Mouse (Mus musculus) layer of hippocampus, adult 2 months (tissue): Measurements from ENCODE around the gene Dydc2. TPM values are rescaled to one million over a fixed set of nuclear protein-coding genes. Genes with fewer than 3 reads are reported as not detected.

Source experiments
- DNase-seq, 2 experiments: peaks; one replicate each; pipeline ENCODE4 v3.0.0; 2022; ENCODE audit warnings: low spot score in 2 of 2
- H3K27ac ChIP-seq: fragments of 200-600 bp; 2 replicates; pipeline ENCODE4 v1.8.1; 2022
- H3K4me3 ChIP-seq: fragments of 200-600 bp; 2 replicates; pipeline ENCODE4 v1.8.1; 2022; ENCODE audit warnings: mild to moderate bottlenecking
- CTCF ChIP-seq: fragments of 200-600 bp; conservative IDR thresholded peaks from 2 replicates; pipeline ENCODE4 v1.8.1; 2022; ENCODE audit warnings: antibody characterized with exemption, mild to moderate bottlenecking, moderate library complexity
- total RNA-seq, 2 experiments: library from RNA; stranded (reverse); gene quantifications; 2 replicates each; pipeline ENCODE4 v1.2.3; 2021

The Dydc2 gene
- total RNA-seq, 2 experiments from 2014 or later = 0.61 to 0.95 TPM

DNA sequence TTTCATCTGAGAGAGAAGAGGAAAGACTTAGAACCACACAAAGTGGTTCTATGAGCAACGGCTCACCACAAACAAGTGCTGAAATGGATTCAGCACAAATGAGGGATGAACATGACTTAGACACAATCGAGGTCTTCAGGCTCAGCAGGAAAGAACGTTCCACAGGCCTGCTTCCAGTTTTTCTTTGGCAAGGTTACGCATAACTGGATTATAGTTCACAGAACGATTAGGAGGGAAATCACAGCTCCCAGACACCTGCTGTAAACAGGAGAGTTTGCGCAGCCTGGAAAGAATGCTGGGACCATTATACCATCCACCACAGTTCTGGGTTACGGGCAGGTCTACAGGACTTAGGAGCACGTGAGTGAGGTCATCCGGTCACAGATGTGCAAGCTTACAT is 63.3 kb downstream of the Dydc2 start:
- no peak for DNase-seq
- TF ChIP-seq CTCF = no peak
- H3K4me3 ChIP-seq = no peak overlapping the region
- peak overlapping the region; percentile 79; the same call in 1 of the 2 replicates for H3K27ac ChIP-seq

- DNase-seq = peak in 1 of 2 experiments; percentile 27
- Histone ChIP-seq H3K27ac (peak overlapping the region; percentile 70), H3K4me3 (peak overlapping the region; percentile 10; the same call in 1 of the 2 replicates)
- no peak for TF ChIP-seq CTCF
Observed at GRCm38 (mm10) chr14:41004201-41005141, 64.5 kb downstream of the Dydc2 start.

DNA sequence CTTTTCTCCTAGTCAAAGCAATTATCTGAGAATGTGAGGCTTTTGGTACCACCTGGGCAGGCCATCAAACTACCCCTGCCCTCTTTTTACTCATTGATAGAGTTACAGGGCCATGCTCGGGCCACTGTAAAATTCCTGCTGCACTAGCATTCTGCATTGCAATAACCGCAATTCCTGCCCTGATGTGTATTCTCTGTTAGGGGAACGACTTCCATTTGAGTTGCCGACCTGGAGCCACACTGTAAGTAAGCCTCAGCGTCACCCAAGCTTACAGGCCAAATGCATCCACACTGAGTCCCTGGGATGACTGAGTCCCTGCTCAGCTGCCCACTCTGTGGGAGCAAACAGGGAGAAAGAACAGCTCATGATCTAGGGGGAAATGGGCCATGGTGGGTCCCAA is 67.4 kb downstream of the Dydc2 start:
- no peak for DNase-seq
- no peak for TF ChIP-seq CTCF
- no peak overlapping the region for H3K4me3 ChIP-seq
- H3K27ac ChIP-seq = no peak overlapping the region

- TF ChIP-seq CTCF = no peak
- DNase-seq = no peak
- no peak overlapping the region for H3K4me3 ChIP-seq
Observed at GRCm38 (mm10) chr14:41000801-41001200, 68.2 kb downstream of the Dydc2 start.

GRCm38 (mm10) chr14:40999904-41000645 is 68.9 kb downstream of the Dydc2 start:
- Histone ChIP-seq H3K4me3 (no peak overlapping the region), H3K27ac (no peak overlapping the region)
- TF ChIP-seq CTCF = no peak
- no peak for DNase-seq

More at GRCm38 (mm10) chr14:41000801-41001200, 68.2 kb downstream of the Dydc2 start:
- no peak overlapping the region for H3K27ac ChIP-seq

Other genes with a start within 250 kb of the Dydc2 start
- gene Sh2d4b, start 175.9 kb downstream of the Dydc2 start, total RNA-seq = 1 to 10 TPM; 2.0 to 2.1 TPM
- gene Tspan14, start 102.4 kb downstream of the Dydc2 start, total RNA-seq = 10 to 100 TPM; 27.0 to 30.0 TPM
- 100 to 1,000 TPM; 154 to 159 TPM for gene Fam213a, start 55.4 kb downstream of the Dydc2 start, total RNA-seq
- not detected for gene Dydc1, start 3.7 kb upstream of the Dydc2 start, total RNA-seq
- gene Mat1a, start 35.8 kb upstream of the Dydc2 start, total RNA-seq = not detected
- gene Sftpa1, start 62.6 kb upstream of the Dydc2 start, total RNA-seq = not detected
- gene Mbl1, start 82.2 kb upstream of the Dydc2 start, total RNA-seq = not detected
- gene Sftpd, start 115.9 kb upstream of the Dydc2 start, total RNA-seq = not detected
- gene Gm2832, start 209.6 kb upstream of the Dydc2 start, total RNA-seq = not detected